Mouse (Mus musculus) limb, embryonic 10.5 days (tissue): Measurements from ENCODE around the gene Erbb3. TPM values are rescaled to one million over a fixed set of nuclear protein-coding genes. Genes with fewer than 3 reads are reported as not detected.
"Not testable (repeated sequence)": the region's sequence is repeated elsewhere in the genome, so short reads cannot be mapped to it uniquely, and the experiment has no call there.

Experiments used
- DNase-seq: peaks from one replicate; pipeline ENCODE4 v3.0.0-alpha.2; 2017; ENCODE audit warnings: low spot score
- H3K27ac ChIP-seq: fragments of 300-500 bp; sonication (generic); 2 replicates; pipeline ENCODE4 v1.5.1; 2016; ENCODE audit warnings: mild to moderate bottlenecking
- H3K27me3 ChIP-seq: fragments of 300-500 bp; sonication (generic); 2 replicates; pipeline ENCODE4 v1.6.1; 2016; ENCODE audit warnings: low read depth, mild to moderate bottlenecking; ENCODE audit not compliant: poor library complexity, severe bottlenecking
- H3K36me3 ChIP-seq: fragments of 300-500 bp; sonication (generic); 2 replicates; pipeline ENCODE4 v1.6.1; 2016; ENCODE audit warnings: mild to moderate bottlenecking, moderate library complexity
- H3K4me1 ChIP-seq: fragments of 300-500 bp; sonication (generic); 2 replicates; pipeline ENCODE4 v1.6.1; 2016
- H3K4me3 ChIP-seq: fragments of 300-500 bp; sonication (generic); 2 replicates; pipeline ENCODE4 v1.5.1; 2016; ENCODE audit warnings: mild to moderate bottlenecking, moderate library complexity
- H3K9me3 ChIP-seq: fragments of 300-500 bp; sonication (generic); replicated peaks from 2 replicates; pipeline ENCODE4 v1.6.1; 2016; ENCODE audit warnings: mild to moderate bottlenecking
- WGBS: fragments of 180-500 bp; shearing (Covaris S2); methylation state at CpG from one replicate; pipeline ENCODE4 v1.1.7; 2016; 5-methylcytosine and 5-hydroxymethylcytosine counted together
- polyA plus RNA-seq: library from polyadenylated mRNA; unstranded; fragments of >200 nt; fragmentation: Nextera tagmentation; extraction: Ambion mirVana; gene quantifications from 2 replicates; pipeline ENCODE4 v1.2.1, GENCODE M21; 2016

The Erbb3 gene
- polyA plus RNA-seq: 3.2 and 5.3 TPM in 2 replicates

DNA sequence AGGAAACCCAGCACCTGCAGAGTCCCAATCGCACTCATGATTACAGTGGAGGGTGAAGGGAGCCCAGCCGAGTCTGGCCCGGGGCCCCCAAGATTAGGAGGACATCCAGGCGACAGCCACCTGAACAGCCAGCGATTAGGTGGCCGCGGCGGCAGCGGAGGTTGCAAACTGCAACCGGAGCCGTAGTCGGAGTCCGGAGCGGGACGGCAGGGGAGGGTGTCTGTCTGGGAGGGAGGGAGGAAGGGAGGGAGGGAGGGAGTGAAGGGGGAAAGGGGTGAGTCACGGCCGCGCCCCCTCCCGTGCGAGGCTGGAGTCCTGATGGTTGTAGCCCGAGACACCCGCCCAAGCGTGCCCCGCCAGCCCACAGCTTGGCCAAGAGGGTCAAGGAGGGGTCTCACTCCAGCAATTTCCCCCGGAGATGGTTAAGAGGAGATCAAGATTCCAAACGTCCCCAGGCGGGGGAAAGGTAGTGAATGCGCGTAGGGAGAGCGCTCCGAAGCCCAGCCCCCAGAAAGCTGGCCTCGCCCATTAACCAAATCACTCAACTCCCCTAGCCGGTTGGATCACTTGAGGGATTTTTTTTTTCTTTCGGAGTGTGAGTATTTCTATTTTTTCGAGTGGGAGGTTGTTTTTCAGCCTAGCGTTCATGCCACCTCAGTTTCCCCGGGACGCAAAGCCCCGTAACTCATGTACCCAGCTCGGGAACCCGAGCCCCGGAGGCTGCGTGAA is at the start of gene Erbb3:
Gene Erbb3 (minus strand): TSS at position 189 of the 729 bp plus-strand sequence.
- Histone ChIP-seq H3K27ac (peak within 1 kb of the TSS; percentile 65), H3K4me3 (peak within 1 kb of the TSS; percentile 70), H3K27me3 (peaks cover 63% of the 10 kb centered on the region), H3K36me3 (no peaks in the 10 kb centered on the region), H3K4me1 (peaks cover 32% of the 10 kb centered on the region), H3K9me3 (no peaks in the 10 kb centered on the region)
- under 1% methylated on average over 43 of the region's 43 CpGs for WGBS
- peak; percentile 68 for DNase-seq

DNA sequence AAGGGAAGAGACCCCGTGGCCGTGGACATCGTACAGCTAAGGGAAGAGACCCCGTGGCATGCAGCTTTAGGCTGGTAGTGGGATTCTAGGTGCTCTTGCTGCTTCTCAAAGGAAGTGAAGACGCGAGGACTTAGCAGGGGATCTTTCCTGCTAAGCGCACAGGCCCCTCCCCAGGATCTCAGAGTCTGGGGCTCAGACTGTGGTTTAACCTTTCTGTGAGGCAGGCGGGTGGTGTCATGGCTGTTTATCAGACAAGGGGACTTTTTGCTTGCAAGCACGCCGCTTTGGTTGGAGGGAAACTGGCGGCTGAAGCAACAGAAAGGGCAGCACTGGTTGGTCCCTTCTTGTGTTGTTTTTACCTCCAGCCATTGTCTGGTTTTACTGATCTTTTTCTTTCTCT is 47.6 kb upstream of the Erbb3 start:
- no peaks in the 10 kb centered on the region for H3K27me3 ChIP-seq
- WGBS: 23% methylated on average over 11 of the region's 11 CpGs
- H3K9me3 ChIP-seq: no peaks in the 10 kb centered on the region
- peaks cover 53% of the 10 kb centered on the region for H3K36me3 ChIP-seq
- no peak overlapping the region for H3K27ac ChIP-seq
- no peaks in the 10 kb centered on the region for H3K4me1 ChIP-seq
- H3K4me3 ChIP-seq: no peak overlapping the region
- DNase-seq: no peak

DNA sequence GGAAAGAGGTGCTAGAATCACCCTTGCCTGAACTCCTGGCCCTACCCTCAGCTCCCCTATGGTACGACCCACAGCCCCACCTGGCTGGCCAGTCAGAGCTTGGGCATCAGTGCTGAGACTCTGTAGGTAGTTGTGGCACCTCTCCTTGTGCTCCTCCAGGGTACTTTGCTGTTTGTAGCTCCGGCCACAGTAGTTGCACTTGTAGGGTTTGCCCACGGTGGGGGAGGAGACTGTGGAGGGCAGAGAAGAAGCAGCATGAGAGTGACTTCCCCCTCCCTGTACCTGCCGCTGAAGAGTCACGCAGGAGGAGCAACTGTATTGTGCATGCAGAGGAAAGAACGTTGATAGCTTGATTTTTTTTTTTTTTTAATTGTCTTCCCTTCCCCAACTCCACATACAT is 47.1 kb upstream of the Erbb3 start:
- H3K27ac ChIP-seq: no peak overlapping the region
- WGBS: 56% methylated on average over 6 of the region's 6 CpGs
- no peaks in the 10 kb centered on the region for H3K9me3 ChIP-seq
- no peak overlapping the region for H3K4me3 ChIP-seq
- peaks cover 50% of the 10 kb centered on the region for H3K36me3 ChIP-seq
- no peaks in the 10 kb centered on the region for H3K27me3 ChIP-seq
- H3K4me1 ChIP-seq: no peaks in the 10 kb centered on the region
- no peak for DNase-seq

DNA sequence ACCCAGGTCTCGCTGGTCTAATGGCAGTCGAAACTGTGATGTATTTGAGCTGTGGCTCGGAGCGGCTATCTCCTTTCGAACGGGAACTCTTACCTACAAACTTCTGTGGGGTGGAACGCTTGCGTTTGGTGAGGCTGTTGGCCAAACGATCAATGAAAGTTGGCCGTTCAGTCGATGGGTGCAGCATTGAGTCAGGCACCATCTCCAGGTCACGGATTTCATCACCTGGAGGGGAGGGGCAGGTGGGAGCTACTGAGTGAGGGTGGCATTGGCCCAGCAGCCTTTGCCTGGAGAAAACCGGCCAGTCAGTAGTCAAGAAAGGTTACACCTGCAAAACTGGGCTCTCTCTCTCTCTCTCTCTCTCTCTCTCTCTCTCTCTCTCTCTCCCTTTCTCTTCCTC is 46.2 kb upstream of the Erbb3 start:
- peaks cover 43% of the 10 kb centered on the region for H3K36me3 ChIP-seq
- no peak overlapping the region for H3K27ac ChIP-seq
- DNase-seq: no peak
- 95% methylated on average over 13 of the region's 13 CpGs for WGBS
- no peaks in the 10 kb centered on the region for H3K9me3 ChIP-seq
- no peaks in the 10 kb centered on the region for H3K27me3 ChIP-seq
- H3K4me3 ChIP-seq: no peak overlapping the region
- H3K4me1 ChIP-seq: no peaks in the 10 kb centered on the region

DNA sequence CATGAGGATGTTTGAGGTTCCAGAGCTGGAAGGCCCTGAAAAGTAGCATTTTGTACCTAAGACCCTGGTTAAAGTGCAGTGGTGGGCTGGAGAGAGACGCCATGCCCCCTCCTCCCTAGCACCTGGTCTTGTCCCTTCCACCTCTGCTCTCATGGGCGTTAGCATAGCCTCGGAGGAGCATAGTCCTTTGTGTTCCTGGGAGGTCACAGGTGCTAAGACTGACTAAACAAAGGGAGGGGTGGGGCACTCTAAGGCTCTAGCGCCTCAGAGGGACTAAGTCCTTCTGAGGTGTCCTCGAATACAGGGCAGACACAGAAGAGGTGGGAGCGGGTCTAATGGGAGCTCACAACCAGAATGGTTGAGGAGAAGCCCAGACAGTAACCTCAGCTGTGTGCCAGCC is 42.1 kb upstream of the Erbb3 start:
- no peaks in the 10 kb centered on the region for H3K27me3 ChIP-seq
- no peak overlapping the region for H3K27ac ChIP-seq
- H3K4me1 ChIP-seq: no peaks in the 10 kb centered on the region
- WGBS: 19% methylated on average over 6 of the region's 6 CpGs
- no peak overlapping the region for H3K4me3 ChIP-seq
- no peak for DNase-seq
- no peaks in the 10 kb centered on the region for H3K9me3 ChIP-seq
- peaks cover 28% of the 10 kb centered on the region for H3K36me3 ChIP-seq

DNA sequence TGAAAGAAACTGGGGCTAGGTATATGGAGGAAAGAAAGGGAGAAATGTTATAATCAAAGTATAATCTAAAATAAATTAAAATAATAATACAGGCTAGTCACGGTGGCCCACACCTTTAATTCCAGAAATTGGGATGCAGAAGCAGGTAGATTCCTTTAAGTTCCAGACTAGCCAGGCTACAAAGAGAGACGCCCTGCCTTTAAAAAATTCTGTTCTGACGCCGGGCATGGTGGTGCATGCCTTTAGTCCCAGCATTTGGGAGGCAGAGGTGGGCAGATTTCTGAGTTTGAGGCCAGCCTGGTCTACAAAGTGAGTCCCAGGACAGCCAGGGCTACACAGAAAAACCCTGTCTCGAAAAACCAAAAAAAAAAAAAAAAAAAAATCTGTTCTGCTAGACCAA is 40.9 kb upstream of the Erbb3 start:
- H3K4me3 ChIP-seq, H3K9me3 ChIP-seq, H3K27me3 ChIP-seq, H3K4me1 ChIP-seq, H3K27ac ChIP-seq, DNase-seq: not testable (repeated sequence)
- peaks cover 20% of the 10 kb centered on the region for H3K36me3 ChIP-seq
- 79% methylated on average over 5 of the region's 5 CpGs for WGBS

DNA sequence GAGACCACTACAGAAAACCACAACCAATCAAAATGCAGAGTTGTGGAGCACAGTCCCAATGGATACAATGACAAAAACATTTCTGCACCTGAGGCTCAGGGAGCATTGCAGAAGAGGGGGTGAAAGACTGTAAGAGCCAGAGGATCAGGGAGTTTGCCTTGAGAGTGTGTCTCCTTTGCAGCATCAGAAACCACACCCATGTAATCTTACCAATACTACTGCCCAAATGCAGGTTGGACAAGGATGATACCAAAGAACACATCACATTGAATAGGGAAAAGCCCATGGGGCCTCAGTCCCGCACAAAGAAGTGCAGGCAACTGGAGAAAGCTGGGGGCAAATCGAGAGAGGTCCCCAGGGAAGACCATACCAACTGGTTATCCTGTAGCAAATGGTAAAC is 40.3 kb upstream of the Erbb3 start:
- Histone ChIP-seq H3K27me3 (no peaks in the 10 kb centered on the region), H3K9me3 (no peaks in the 10 kb centered on the region), H3K27ac (no peak overlapping the region), H3K36me3 (peaks cover 21% of the 10 kb centered on the region), H3K4me1 (peaks cover 6% of the 10 kb centered on the region), H3K4me3 (no peak overlapping the region)
- 86% methylated on average over 2 of the region's 2 CpGs for WGBS
- DNase-seq: no peak

DNA sequence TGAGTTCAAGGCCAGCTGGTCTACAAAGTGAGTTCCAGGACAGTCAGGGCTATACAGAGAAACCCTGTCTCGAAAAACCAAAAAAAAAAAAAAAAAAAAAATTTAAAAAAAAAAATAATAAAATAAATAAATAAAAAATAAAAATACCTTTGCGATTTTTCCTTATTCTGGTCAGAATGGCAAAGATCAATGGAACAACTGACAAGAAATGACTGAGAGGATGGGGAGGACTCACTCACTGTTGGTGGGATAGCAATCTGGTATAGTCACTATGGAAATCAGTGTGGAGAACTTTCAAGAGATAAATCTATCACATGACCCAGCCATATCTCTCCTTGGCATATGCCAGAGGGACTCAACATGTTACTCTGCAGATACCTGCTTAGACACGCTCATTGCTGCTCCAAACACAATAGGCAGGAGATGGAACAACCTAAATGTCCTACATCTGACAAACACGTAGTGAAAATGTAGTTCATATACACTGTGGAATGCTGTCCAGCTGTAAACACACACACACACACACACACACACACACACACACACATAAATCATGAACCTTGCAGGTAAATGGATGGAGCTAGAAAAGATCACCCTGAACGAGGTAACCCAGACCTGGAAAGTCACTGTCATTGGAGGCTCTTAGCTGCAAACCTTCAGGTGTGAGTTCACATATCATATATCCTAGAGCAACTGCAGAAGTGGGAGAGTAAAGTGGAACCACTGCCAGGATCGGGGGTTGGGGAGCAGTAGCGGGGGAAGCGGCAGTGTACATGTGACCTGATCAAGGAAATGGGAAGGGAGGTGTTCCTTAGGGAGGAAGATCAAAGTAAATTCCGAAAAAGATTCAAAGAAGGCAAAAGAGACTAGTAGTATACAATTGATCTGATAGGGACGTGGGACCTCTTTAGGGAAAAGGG is 38.2 kb upstream of the Erbb3 start:
- Histone ChIP-seq H3K9me3 (no peaks in the 10 kb centered on the region), H3K4me3 (no peak overlapping the region), H3K36me3 (peaks cover 31% of the 10 kb centered on the region), H3K27ac (no peak overlapping the region), H3K27me3 (no peaks in the 10 kb centered on the region), H3K4me1 (peaks cover 6% of the 10 kb centered on the region)
- 83% methylated on average over 10 of the region's 10 CpGs for WGBS
- no peak for DNase-seq

DNA sequence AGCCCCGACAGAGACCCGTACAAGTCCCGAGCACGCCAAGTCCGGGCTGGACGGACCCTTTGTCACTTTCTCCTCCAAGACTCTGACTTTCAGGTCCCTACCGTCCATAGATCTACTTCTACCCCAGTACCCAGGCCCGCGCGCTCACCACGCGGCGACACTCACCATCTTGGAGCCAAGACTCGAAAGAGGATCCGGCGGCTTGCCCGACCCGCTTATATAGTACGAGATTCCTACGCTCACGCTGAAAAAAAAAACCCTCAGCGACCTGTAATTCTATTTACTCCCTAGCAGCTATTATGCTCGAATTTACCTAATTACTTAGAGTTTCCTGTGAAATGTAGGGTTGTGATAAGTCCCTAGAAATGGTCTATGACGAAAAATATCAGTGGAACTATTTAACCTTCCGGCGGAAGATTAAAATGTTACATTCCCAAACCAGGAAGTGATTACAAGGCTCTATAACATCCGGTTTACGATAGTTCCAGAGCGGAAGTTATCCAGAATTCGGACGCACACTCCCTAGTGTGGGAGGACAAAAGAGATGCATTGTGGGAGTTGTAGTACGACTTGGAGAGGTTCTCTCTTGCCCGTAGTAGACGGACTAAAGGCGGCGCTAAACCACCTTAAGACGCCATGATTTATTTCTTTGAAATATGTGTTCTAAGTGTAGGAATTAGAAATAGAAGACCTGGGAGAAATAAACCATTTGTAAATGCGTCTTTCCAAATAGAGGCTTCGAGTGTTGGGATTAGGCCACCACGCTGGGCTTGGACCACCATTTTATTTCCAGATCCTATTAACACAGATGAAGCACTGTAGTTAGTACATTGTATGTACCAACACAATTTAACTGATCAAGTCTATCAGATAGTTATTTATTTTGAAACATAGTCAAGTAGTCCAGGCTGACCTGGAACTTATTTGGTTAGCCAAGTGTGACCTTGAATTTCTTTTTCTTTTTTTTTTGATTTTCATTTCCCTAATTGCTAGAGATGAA is 37.2 kb upstream of the Erbb3 start, which contains the start of gene Rps26:
Gene Rps26 (minus strand): TSS at position 437 of the 1,000 bp plus-strand sequence.
- Histone ChIP-seq H3K27ac (peak within 1 kb of the TSS; percentile 88), H3K9me3 (no peaks in the 10 kb centered on the region), H3K4me3 (peak within 1 kb of the TSS; percentile 64), H3K36me3 (peaks cover 32% of the 10 kb centered on the region), H3K4me1 (peaks cover 6% of the 10 kb centered on the region), H3K27me3 (no peaks in the 10 kb centered on the region)
- DNase-seq: peak; percentile 86
- 1% methylated on average over 40 of the region's 40 CpGs for WGBS

DNA sequence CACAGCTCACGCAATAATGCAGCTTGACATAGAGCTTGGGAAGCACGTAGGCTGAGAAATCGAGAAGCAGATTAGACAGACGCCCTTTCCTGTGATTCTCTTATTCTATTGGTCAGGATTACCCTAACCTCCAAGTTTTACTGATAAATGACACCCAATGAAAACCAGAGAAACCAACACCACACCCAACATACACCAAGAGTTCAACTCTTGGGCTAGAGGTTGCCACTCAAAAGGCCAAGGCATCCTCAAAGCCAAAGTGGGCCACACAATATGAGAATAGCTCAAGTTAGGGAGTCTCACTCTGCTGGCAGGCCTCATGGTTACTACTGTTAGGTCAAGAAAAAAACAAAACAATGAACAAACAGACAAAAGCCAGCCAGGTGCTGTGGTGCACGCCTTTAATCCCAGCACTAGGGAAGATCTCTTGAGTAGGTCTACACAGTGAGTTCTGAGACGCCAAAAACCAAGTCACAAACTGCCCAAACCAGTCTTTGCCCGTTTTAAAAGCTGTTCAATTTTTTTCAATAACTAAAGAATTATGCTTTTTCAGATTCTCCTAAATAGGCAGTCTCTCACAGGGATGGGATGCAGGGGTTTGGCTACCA is 35.9 kb upstream of the Erbb3 start:
- H3K27ac ChIP-seq: peak overlapping the region; percentile 88
- H3K4me1 ChIP-seq: peaks cover 6% of the 10 kb centered on the region
- peaks cover 32% of the 10 kb centered on the region for H3K36me3 ChIP-seq
- DNase-seq: no peak
- peak overlapping the region; percentile 64 for H3K4me3 ChIP-seq
- H3K9me3 ChIP-seq: no peaks in the 10 kb centered on the region
- no peaks in the 10 kb centered on the region for H3K27me3 ChIP-seq
- WGBS: 52% methylated on average over 7 of the region's 7 CpGs

DNA sequence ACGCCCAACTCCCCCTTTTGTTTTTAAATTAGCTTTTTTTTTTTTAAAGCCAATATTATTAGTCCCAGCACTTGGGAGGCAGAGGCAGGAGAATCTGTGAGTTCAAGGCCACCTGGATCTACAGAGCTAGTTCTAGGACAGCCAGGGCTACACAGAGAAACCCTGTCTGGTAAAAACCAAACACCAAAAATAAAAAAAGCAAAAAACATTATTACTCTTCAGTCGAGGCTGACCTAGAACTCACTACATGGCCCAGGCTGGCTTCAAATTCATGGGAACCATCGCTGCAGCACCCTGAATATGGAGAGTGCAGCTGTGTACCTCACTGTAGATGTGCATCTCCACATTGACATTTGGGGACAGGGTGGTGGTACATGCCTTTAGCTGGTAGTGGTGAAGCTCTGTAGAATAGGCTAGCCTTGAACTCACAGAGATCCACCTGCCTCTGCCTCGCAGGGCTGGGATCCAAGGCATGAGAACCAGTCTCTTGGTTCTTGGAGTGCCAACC is 33.7 kb upstream of the Erbb3 start:
- DNase-seq, H3K27me3 ChIP-seq, H3K27ac ChIP-seq, H3K4me1 ChIP-seq, H3K9me3 ChIP-seq, H3K4me3 ChIP-seq: not testable (repeated sequence)
- 76% methylated on average over 4 of the region's 4 CpGs for WGBS
- peaks cover 32% of the 10 kb centered on the region for H3K36me3 ChIP-seq

DNA sequence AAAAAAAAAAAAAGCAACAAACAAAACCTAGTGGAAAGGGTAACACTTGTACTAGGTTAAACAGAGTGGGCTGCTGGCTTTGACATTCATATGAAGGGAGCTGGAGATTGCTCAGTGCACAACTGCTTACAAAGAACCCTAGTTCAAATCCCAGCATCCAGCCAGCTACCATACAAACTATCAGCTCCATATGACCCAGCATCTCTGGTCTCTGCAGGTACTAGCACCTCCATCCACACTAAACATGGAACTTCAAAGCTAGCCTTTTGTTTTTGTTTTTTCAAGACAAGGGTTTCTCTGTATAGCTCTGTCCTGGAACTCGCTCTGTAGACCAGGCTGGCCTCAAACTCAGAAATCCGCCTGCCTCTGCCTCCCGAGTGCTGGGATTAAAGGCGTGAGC is 33.2 kb upstream of the Erbb3 start:
- no peak overlapping the region for H3K27ac ChIP-seq
- 80% methylated on average over 4 of the region's 4 CpGs for WGBS
- no peaks in the 10 kb centered on the region for H3K9me3 ChIP-seq
- H3K36me3 ChIP-seq: peaks cover 32% of the 10 kb centered on the region
- H3K4me1 ChIP-seq: peaks cover 6% of the 10 kb centered on the region
- no peak for DNase-seq
- no peak overlapping the region for H3K4me3 ChIP-seq
- no peaks in the 10 kb centered on the region for H3K27me3 ChIP-seq
